Mouse (Mus musculus): ENCODE results near the gene Rpgr. TPM values are rescaled to one million over a fixed set of nuclear protein-coding genes. Genes with fewer than 3 reads are reported as not detected.

Gene Rpgr
- total RNA-seq, 1 experiment from 2014 or later, result 7.4 TPM

DNA sequence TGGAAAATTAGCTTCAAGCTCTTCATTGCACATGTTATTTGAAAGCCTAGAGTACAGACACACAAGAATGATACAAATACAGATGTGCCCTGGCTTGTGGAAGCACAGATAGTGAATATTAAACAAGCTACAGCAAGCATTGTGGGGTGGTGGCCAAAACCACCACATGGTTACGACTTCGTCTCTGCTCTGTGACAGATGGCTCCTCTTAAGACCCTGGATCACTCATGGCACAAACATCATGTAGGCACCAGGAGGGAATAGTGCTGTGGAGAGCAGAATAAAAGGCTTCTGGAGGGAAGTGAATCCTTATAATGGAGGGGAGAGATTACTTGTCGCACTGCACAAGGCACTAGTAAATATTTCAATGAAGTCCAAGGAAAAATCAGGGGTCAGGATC is 120.9 kb downstream of the Rpgr start:
- no peak for ATAC-seq (ENCODE audit: extremely low read depth, insufficient number of reproducible peaks, low FRiP score, poor library complexity, severe bottlenecking)

GRCm38 (mm10) chrX:10080385-10080784 is 136.3 kb downstream of the Rpgr start:
- ATAC-seq (ENCODE audit: extremely low read depth, insufficient number of reproducible peaks, low FRiP score, poor library complexity, severe bottlenecking), result no peak

DNA sequence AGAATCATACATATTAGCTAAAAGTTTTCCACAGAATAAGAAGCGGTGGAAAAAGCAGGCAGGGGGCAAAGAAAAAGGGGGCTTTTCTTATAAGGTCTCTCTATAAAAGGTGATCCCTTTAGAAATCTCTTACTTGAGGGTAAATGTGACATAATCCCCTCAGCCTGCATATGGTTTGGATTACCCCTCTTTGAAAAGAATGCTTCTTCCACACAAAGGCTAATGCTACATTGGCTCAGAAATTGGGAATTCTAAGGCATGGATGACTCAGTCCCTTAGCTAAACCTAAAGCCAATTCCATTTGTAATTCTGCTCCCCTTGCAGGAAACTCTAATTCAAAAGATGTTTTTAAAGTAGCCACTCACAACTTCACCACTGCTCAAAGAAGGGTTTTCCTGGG is 136.7 kb downstream of the Rpgr start:
- ATAC-seq (ENCODE audit: extremely low read depth, insufficient number of reproducible peaks, low FRiP score, poor library complexity, severe bottlenecking), result no peak

DNA sequence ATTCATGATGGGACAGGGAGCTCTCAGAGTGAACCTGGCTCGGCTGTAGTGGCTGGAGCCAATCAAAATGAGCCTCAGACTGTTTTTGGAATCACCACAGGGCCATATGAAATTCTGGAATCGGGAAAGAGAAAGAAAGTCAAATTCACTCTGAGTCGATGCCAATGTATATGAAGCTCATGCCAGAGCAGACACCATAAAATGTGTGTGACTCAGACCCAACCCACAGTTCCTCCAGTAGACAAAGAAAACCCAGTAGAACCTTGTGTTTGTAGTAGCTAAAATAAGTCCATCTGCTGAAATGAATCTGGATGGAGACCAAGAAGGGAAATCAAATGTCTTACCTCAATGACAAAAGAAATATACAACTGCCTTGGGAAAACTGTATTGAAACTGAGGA is 142.8 kb downstream of the Rpgr start:
- no peak for ATAC-seq (ENCODE audit: extremely low read depth, insufficient number of reproducible peaks, low FRiP score, poor library complexity, severe bottlenecking)

GRCm38 (mm10) chrX:10071529-10071928 is 145.2 kb downstream of the Rpgr start:
- ATAC-seq (ENCODE audit: extremely low read depth, insufficient number of reproducible peaks, low FRiP score, poor library complexity, severe bottlenecking), result no peak

GRCm38 (mm10) chrX:10070689-10071088 is 146.0 kb downstream of the Rpgr start:
- no peak for ATAC-seq (ENCODE audit: extremely low read depth, insufficient number of reproducible peaks, low FRiP score, poor library complexity, severe bottlenecking)

DNA sequence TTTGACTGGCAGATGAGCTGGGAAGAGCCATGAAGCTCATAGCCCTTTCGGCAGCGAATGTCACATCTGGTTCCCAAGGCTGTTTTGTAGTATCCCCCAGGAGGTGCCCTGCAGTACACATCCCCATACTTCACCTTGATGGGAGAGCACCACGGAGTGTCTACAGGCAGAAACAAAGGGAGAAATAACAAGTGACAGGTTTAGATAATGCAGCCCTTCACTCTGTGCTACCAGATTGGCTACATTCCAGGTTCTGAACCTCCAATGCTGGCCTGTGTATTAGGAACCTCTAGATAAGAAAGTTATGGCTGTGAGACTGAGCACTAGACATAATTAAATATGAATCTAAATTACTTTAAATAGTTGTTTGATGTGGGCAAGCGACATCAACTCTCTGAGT is 147.3 kb downstream of the Rpgr start:
- no peak for ATAC-seq (ENCODE audit: extremely low read depth, insufficient number of reproducible peaks, low FRiP score, poor library complexity, severe bottlenecking)

GRCm38 (mm10) chrX:10063781-10064180 is 152.9 kb downstream of the Rpgr start:
- no peak for ATAC-seq (ENCODE audit: extremely low read depth, insufficient number of reproducible peaks, low FRiP score, poor library complexity, severe bottlenecking)

DNA sequence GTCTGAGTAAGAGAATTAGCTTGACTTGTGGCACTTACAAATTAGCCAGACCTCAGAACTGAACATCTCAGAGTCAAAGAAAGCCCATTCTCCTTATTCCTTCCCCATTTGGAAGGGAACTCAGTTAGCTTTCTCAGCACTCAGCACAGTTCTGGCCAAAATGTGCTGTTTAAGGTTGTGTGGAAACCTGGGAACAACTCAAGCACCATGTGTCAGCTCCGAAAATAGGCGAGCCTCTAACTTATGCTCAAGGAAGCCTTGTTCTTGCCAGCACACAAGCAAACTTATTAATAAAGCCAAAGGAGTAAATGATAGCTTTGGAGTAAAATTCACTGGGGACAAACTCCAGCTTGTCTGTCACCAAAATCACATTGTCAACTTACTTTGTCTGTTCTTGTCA is 153.4 kb downstream of the Rpgr start:
- ATAC-seq (ENCODE audit: extremely low read depth, insufficient number of reproducible peaks, low FRiP score, poor library complexity, severe bottlenecking), result no peak

DNA sequence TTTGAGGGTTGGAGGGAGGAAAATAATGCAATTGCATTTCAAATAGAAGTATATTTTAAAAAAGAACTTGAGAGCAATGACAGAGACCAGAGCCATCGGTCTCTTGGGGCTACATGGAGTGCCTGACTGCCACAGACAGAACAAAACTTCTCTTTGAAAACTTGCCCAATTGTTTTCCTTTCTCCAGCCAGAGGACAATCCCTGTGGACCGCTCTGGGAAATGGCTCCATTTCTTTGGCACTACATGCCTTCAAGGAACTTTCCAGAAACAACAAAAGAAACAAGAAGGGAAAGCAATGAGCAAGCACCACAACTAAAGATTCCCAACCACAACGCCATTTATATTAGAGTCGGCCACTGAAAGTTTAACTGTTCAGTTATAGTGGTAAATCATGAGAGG is 154.5 kb downstream of the Rpgr start:
- ATAC-seq (ENCODE audit: extremely low read depth, insufficient number of reproducible peaks, low FRiP score, poor library complexity, severe bottlenecking), result no peak

DNA sequence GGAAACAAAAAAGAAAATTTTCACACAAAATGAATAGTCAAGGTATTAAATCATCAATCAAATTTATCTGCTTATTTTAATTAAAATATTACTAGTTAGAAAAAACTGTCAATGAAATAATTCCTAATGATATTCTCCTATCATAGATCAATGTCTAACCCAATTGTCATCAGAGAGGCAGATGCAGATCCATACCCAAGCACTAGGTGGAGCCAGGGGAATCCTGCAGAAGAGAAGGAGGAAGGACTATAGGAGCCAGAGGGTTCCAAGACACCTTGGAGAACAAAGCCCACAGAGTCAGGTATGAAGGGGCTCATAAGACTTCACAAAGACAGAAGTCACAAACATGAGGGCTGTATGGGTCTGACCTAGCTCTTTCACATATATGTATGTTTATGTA is 182.1 kb downstream of the Rpgr start:
- ATAC-seq (ENCODE audit: extremely low read depth, insufficient number of reproducible peaks, low FRiP score, poor library complexity, severe bottlenecking), result no peak

Other genes with a start within 250 kb of the Rpgr start
- gene Srpx, start 99.2 kb downstream of the Rpgr start, total RNA-seq (2017), result not detected in 2 replicates
- not detected in 2 replicates for gene Otc, start 35.4 kb upstream of the Rpgr start, total RNA-seq (2017)

Measured in neutrophil, adult 5-6 weeks (primary cell).